Mouse (Mus musculus) lung, postnatal 0 days (tissue): Measurements from ENCODE around the gene Btbd35f3.
"Not testable (repeated sequence)": the region's sequence is repeated elsewhere in the genome, so short reads cannot be mapped to it uniquely, and the experiment has no call there.

ENCODE experiments used
- CTCF ChIP-seq: IDR thresholded peaks from 2 replicates; pipeline ENCODE4 v1.5.1; 2016; ENCODE audit warnings: antibody characterized with exemption, mild to moderate bottlenecking
- EP300 ChIP-seq: IDR thresholded peaks from 2 replicates; pipeline ENCODE4 v1.6.1; 2016; ENCODE audit warnings: antibody characterized with exemption, mild to moderate bottlenecking, control low read depth

DNA sequence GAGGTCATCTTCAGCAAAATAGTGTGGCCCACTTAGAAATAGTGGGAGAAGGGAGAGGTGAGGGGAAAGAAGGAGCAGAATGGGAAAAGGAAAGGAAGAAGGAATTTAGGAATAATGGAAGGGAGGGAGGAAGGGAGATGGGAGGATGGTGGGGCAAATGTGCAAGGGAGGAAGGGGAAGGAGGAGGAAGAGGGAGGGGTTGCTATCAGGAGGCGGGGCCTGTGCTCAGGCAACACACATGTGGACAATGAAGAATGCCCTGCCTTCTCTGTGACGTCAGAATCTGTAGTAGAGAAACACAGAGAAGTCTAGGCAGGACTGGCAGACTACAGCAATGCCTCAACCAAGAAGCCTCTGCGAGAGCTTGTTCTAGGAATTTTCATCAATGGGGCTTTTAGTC, at the start of gene Btbd35f3:
- TF ChIP-seq CTCF, EP300: not testable (repeated sequence)
